Mouse (Mus musculus) liver, embryonic 12.5 days (tissue): Measurements from ENCODE around the gene Hand1. TPM values are rescaled to one million over a fixed set of nuclear protein-coding genes. Genes with fewer than 3 reads are reported as not detected.

ENCODE experiments used
- ATAC-seq: fragments of 200-750 bp; cut with Nextera tagmentation; 2 replicates; pipeline ENCODE4 v1.8.0; 2017; ENCODE audit warnings: moderate number of reproducible peaks, mild to moderate bottlenecking, moderate library complexity
- H3K27ac ChIP-seq: fragments of 300-500 bp; sonication (generic); 2 replicates; pipeline ENCODE4 v1.5.1; 2016; ENCODE audit warnings: mild to moderate bottlenecking
- H3K27me3 ChIP-seq: fragments of 300-500 bp; sonication (generic); replicated peaks from 2 replicates; pipeline ENCODE4 v1.6.1; 2016; ENCODE audit warnings: mild to moderate bottlenecking, moderate library complexity
- H3K36me3 ChIP-seq: fragments of 300-500 bp; sonication (generic); 2 replicates; pipeline ENCODE4 v1.6.1; 2016; ENCODE audit warnings: mild to moderate bottlenecking, moderate library complexity
- H3K4me1 ChIP-seq: fragments of 300-500 bp; sonication (generic); 2 replicates; pipeline ENCODE4 v1.6.1; 2016
- H3K4me2 ChIP-seq: fragments of 300-500 bp; sonication (generic); 2 replicates; pipeline ENCODE4 v1.6.1; 2016; ENCODE audit warnings: mild to moderate bottlenecking, moderate library complexity
- H3K4me3 ChIP-seq: fragments of 300-500 bp; sonication (generic); 2 replicates; pipeline ENCODE4 v1.5.1; 2016; ENCODE audit warnings: mild to moderate bottlenecking, moderate library complexity
- H3K9ac ChIP-seq: fragments of 300-500 bp; sonication (generic); 2 replicates; pipeline ENCODE4 v1.6.1; 2016; ENCODE audit warnings: mild to moderate bottlenecking, moderate library complexity
- H3K9me3 ChIP-seq: fragments of 300-500 bp; sonication (generic); replicated peaks from 2 replicates; pipeline ENCODE4 v1.6.1; 2016; ENCODE audit warnings: mild to moderate bottlenecking, moderate library complexity
- WGBS: fragments of 180-500 bp; shearing (Covaris S2); methylation state at CpG from one replicate; pipeline ENCODE4 v1.1.7; 2016; ENCODE audit not compliant: insufficient replicate concordance; 5-methylcytosine and 5-hydroxymethylcytosine counted together
- polyA plus RNA-seq: library from polyadenylated mRNA; unstranded; fragments of >200 nt; fragmentation: Nextera tagmentation; extraction: Ambion mirVana; gene quantifications from 2 replicates; pipeline ENCODE4 v1.2.1, GENCODE M21; 2016

Gene Hand1
- polyA plus RNA-seq, 1 experiment from 2014 or later, result 3.0 TPM

- no peak overlapping the region for H3K9ac ChIP-seq
- ATAC-seq, result no peak
- no peaks in the 10 kb centered on the region for H3K9me3 ChIP-seq
- 73% methylated on average over 3 of the region's 3 CpGs for WGBS
- no peak overlapping the region for H3K4me2 ChIP-seq
- peaks cover 32% of the 10 kb centered on the region for H3K36me3 ChIP-seq
- peaks cover 42% of the 10 kb centered on the region for H3K4me1 ChIP-seq
- no peak overlapping the region for H3K4me3 ChIP-seq
- H3K27ac ChIP-seq, result no peak overlapping the region
- peaks cover 12% of the 10 kb centered on the region; the same call in 1 of the 2 replicates for H3K27me3 ChIP-seq
Measured at GRCm38 (mm10) chr11:57813641-57814040, 19.0 kb downstream of the Hand1 start.

- ATAC-seq, result peak; percentile 94
- H3K27me3 ChIP-seq, result peaks cover 4% of the 10 kb centered on the region; the same call in 1 of the 2 replicates
- 79% methylated on average over 8 of the region's 8 CpGs for WGBS
- H3K36me3 ChIP-seq, result peaks cover 45% of the 10 kb centered on the region
- H3K4me1 ChIP-seq, result peaks cover 42% of the 10 kb centered on the region
- peak overlapping the region; percentile 88 for H3K27ac ChIP-seq
- no peaks in the 10 kb centered on the region for H3K9me3 ChIP-seq
- H3K4me3 ChIP-seq, result no peak overlapping the region
- peak overlapping the region; percentile 43; the same call in 1 of the 2 replicates for H3K9ac ChIP-seq
- H3K4me2 ChIP-seq, result peak overlapping the region; percentile 37
Measured at GRCm38 (mm10) chr11:57812212-57812611, 20.4 kb downstream of the Hand1 start.

- H3K4me2 ChIP-seq, result no peak overlapping the region
- no peak for ATAC-seq
- H3K4me1 ChIP-seq, result peaks cover 42% of the 10 kb centered on the region
- H3K4me3 ChIP-seq, result no peak overlapping the region
- peak overlapping the region; percentile 88; the same call in 1 of the 2 replicates for H3K27ac ChIP-seq
- H3K36me3 ChIP-seq, result peaks cover 54% of the 10 kb centered on the region
- no peaks in the 10 kb centered on the region for H3K9me3 ChIP-seq
- 81% methylated on average over 7 of the region's 7 CpGs for WGBS
- no peaks in the 10 kb centered on the region for H3K27me3 ChIP-seq
- no peak overlapping the region for H3K9ac ChIP-seq
Measured at GRCm38 (mm10) chr11:57811006-57811405, 21.6 kb downstream of the Hand1 start.

DNA sequence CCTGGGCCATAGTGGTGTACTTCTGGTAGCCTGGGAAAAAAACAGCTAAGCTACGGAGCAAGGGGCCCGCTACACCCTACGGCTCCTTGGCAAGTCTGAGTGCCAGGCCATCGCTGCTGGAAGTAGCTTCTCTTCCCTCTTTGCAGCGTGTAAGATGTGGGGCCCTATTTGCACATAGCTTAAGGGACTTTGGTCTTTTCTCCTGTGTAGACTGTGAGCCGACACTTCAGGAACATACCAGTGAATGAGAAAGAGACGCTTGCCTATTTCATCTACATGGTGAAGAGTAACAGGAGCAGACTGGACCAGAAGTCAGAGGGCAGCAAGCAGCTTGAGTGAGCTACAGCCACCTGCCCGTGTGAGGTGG, 22.9 kb downstream of the Hand1 start:
- no peaks in the 10 kb centered on the region for H3K27me3 ChIP-seq
- no peak for ATAC-seq
- WGBS, result 81% methylated on average over 8 of the region's 8 CpGs
- no peak overlapping the region for H3K4me3 ChIP-seq
- no peak overlapping the region for H3K9ac ChIP-seq
- H3K4me1 ChIP-seq, result peaks cover 33% of the 10 kb centered on the region
- H3K9me3 ChIP-seq, result no peaks in the 10 kb centered on the region
- no peak overlapping the region for H3K27ac ChIP-seq
- peaks cover 55% of the 10 kb centered on the region for H3K36me3 ChIP-seq
- H3K4me2 ChIP-seq, result no peak overlapping the region

- Histone ChIP-seq H3K9ac (no peak overlapping the region), H3K9me3 (no peaks in the 10 kb centered on the region), H3K27ac (no peak overlapping the region), H3K4me2 (no peak overlapping the region), H3K4me3 (no peak overlapping the region), H3K27me3 (0 out of 2 replicates have a peak, but pooled peaks cover under 1% of the 10 kb centered on the region), H3K36me3 (peaks cover 55% of the 10 kb centered on the region), H3K4me1 (peaks cover 32% of the 10 kb centered on the region)
- no peak for ATAC-seq
- WGBS, result 90% methylated on average over 17 of the region's 17 CpGs
Measured at GRCm38 (mm10) chr11:57809017-57809731, 23.4 kb downstream of the Hand1 start.

- Histone ChIP-seq H3K27ac (no peak overlapping the region), H3K27me3 (peaks cover 23% of the 10 kb centered on the region), H3K4me1 (peaks cover 25% of the 10 kb centered on the region), H3K9me3 (no peaks in the 10 kb centered on the region), H3K9ac (no peak overlapping the region), H3K4me2 (no peak overlapping the region), H3K4me3 (no peak overlapping the region), H3K36me3 (peaks cover 38% of the 10 kb centered on the region)
- WGBS, result 52% methylated on average over 3 of the region's 3 CpGs
- ATAC-seq, result no peak
Measured at GRCm38 (mm10) chr11:57805047-57805446, 27.6 kb downstream of the Hand1 start.

DNA sequence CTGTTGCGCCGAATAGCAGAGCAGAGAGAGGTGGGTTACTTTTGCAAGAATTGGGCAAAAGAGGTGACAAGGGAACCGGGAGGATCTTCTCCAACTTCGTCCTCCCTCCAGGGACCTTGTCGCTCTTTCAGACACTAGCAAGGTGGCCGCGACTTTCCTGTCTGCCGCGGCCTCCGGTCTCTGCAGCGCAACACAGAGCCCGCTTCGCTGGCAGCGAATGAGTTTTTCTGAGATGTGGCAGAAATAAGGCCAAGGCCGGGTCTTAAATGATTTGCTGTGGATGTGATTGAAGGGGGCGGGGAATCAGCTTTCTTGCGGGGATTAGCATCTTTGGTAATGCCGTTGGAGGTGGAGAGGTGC, 30.1 kb downstream of the Hand1 start:
- Histone ChIP-seq H3K4me1 (peaks cover 27% of the 10 kb centered on the region), H3K9me3 (no peaks in the 10 kb centered on the region), H3K4me2 (peak overlapping the region; percentile 100), H3K4me3 (peak overlapping the region; percentile 96), H3K36me3 (peaks cover 13% of the 10 kb centered on the region; the same call in 1 of the 2 replicates), H3K27me3 (peaks cover 26% of the 10 kb centered on the region), H3K27ac (no peak overlapping the region), H3K9ac (peak overlapping the region; percentile 93)
- 2% methylated on average over 18 of the region's 18 CpGs for WGBS
- no peak for ATAC-seq

- whole genome bisulfite sequencing, result 1% methylated on average over 82 of the region's 85 CpGs
- Histone ChIP-seq H3K27ac (peak overlapping the region; percentile 75), H3K4me3 (peak overlapping the region; percentile 96), H3K4me1 (peaks cover 27% of the 10 kb centered on the region), H3K36me3 (peaks cover 11% of the 10 kb centered on the region; the same call in 1 of the 2 replicates), H3K27me3 (peaks cover 26% of the 10 kb centered on the region), H3K9ac (peak overlapping the region; percentile 93), H3K4me2 (peak overlapping the region; percentile 100), H3K9me3 (no peaks in the 10 kb centered on the region)
- ATAC-seq, result no peak; the same call in 1 of the 2 replicates
Measured at GRCm38 (mm10) chr11:57801766-57802510, 30.7 kb downstream of the Hand1 start.

DNA sequence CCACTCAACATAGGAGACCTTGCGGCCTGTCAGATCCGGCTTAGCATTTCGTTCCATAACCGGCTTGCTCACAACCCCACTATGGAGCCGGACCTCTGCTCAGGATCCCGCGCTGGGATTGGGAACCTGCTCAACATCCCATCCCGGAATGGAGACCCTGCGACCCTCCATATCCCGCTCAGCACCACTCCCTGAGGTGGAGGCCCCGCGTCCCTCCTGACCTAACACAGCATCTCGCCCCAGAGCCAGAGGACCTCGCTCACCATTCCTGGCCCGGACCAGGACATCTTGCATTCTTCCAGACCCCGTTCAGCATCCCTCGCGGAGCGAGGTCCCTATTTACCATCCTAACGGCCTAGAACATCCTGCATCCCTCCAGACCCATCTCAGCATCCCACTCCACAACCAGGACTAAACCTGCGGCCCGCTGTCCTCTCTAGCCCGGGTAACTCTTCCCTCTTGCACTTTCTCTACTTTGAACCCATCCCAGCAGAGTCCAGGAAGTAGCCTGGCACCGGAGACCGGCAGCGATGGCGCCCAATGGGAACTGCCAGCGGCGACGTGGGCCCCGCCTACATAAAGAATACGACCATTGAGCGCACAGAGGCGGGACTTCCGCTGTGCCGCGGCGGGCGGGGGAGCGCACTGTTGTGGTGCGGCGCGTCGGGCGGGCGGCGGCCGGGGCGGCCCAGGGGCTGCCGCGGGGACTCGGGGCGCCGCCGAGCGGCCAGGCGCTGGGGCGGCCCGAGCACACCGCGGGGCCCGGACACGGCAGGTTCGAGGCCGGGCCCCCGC, 31.4 kb downstream of the Hand1 start, which contains the start of gene Sap30l:
Gene Sap30l (plus strand): TSS at position 667 of the 795 bp plus-strand sequence.
- peaks cover 27% of the 10 kb centered on the region for H3K4me1 ChIP-seq
- peak; percentile 97 for ATAC-seq
- H3K36me3 ChIP-seq, result 0 out of 2 replicates have a peak, but pooled peaks cover 3% of the 10 kb centered on the region
- WGBS, result under 1% methylated on average over 58 of the region's 66 CpGs
- H3K4me3 ChIP-seq, result peak within 1 kb of the TSS; percentile 96
- peak within 1 kb of the TSS; percentile 100 for H3K4me2 ChIP-seq
- no peaks in the 10 kb centered on the region for H3K9me3 ChIP-seq
- H3K27me3 ChIP-seq, result peaks cover 26% of the 10 kb centered on the region
- H3K9ac ChIP-seq, result peak within 1 kb of the TSS; percentile 93
- peak within 1 kb of the TSS; percentile 75 for H3K27ac ChIP-seq

DNA sequence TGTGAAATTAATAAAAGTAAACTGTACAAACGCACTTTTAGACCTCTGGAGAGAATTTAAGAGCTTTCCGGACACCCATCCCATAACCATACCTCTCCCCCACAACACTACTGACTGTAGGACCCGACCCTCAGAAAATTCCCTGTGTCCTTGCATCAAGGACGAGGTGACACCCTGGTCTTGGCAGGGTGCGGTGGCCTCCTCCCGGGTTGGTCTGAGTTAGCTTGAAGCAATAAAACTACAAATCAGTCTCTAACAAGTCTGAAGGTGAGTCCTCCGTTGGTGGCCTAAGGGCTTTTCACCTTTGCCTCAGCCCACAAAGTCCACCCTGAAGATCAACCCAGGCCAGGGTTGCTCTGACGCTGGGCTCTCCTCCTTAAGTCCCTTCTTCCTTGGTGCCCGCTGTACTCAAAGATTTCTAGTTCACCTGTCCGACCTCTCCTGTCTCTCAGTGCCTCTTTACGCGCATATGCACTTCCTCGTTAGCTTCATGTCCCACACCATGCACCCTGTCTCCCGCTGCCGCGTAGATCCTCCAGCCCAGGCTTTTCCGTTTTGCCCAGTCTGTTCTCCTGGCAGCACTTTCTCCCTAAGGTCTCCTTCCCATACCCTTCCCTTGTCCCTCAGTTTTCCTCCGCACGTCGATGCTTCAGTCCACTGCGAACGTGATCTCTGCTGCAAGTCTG, 32.2 kb downstream of the Hand1 start:
- H3K36me3 ChIP-seq, result no peaks in the 10 kb centered on the region
- H3K9me3 ChIP-seq, result no peaks in the 10 kb centered on the region
- peak overlapping the region; percentile 74; the same call in 1 of the 2 replicates for H3K27ac ChIP-seq
- H3K4me2 ChIP-seq, result peak overlapping the region; percentile 100
- H3K4me1 ChIP-seq, result peaks cover 27% of the 10 kb centered on the region
- H3K9ac ChIP-seq, result peak overlapping the region; percentile 93
- 19% methylated on average over 22 of the region's 22 CpGs for WGBS
- peak overlapping the region; percentile 96 for H3K4me3 ChIP-seq
- H3K27me3 ChIP-seq, result peaks cover 26% of the 10 kb centered on the region
- no peak for ATAC-seq

GRCm38 (mm10) chr11:57799456-57799855, 33.2 kb downstream of the Hand1 start:
- no peak overlapping the region for H3K9ac ChIP-seq
- no peak overlapping the region for H3K4me3 ChIP-seq
- H3K4me1 ChIP-seq, result peaks cover 27% of the 10 kb centered on the region
- WGBS, result 78% methylated on average over 10 of the region's 10 CpGs
- H3K4me2 ChIP-seq, result no peak overlapping the region
- no peaks in the 10 kb centered on the region for H3K36me3 ChIP-seq
- H3K9me3 ChIP-seq, result no peaks in the 10 kb centered on the region
- no peak overlapping the region for H3K27ac ChIP-seq
- peaks cover 30% of the 10 kb centered on the region for H3K27me3 ChIP-seq
- no peak for ATAC-seq
